Mouse (Mus musculus) CH12.LX (cell line): ENCODE data around the gene Phyh. TPM values are rescaled to one million over a fixed set of nuclear protein-coding genes. Genes with fewer than 3 reads are reported as not detected.

Source experiments
- DNase-seq: peaks from one replicate; pipeline ENCODE4 v3.0.0-alpha.2; 2013; ENCODE audit errors: extremely low read depth
- H3K27ac ChIP-seq: 2 replicates; pipeline ENCODE4 v1.5.1; 2012; ENCODE audit warnings: low read depth, mild to moderate bottlenecking, control low read depth, moderate library complexity; ENCODE audit not compliant: insufficient read depth
- H3K27me3 ChIP-seq: replicated peaks from 2 replicates; pipeline ENCODE3; 2012; ENCODE audit warnings: inconsistent platforms
- H3K36me3 ChIP-seq, 2 experiments: replicated peaks in 1 of 2; 2 replicates each; pipeline versions ENCODE3 to v1.6.1; 2012; ENCODE audit warnings: inconsistent platforms in 1 of 2, low read length in 1 of 2, mild to moderate bottlenecking in 1 of 2, mixed read lengths in 1 of 2, moderate library complexity in 1 of 2; ENCODE audit not compliant: control insufficient read depth in 1 of 2, insufficient read depth in 1 of 2
- H3K4me1 ChIP-seq, 2 experiments: 2 replicates each; pipeline ENCODE4 v1.6.1; 2012; ENCODE audit warnings: inconsistent platforms in 1 of 2, moderate library complexity in 1 of 2; ENCODE audit not compliant: insufficient read depth in 2 of 2, control insufficient read depth in 1 of 2
- H3K4me2 ChIP-seq: 2 replicates; pipeline ENCODE4 v1.6.1; 2012; ENCODE audit warnings: low read depth, mild to moderate bottlenecking, control low read depth; ENCODE audit not compliant: poor library complexity, insufficient read depth, severe bottlenecking
- H3K4me3 ChIP-seq, 3 experiments: fragments of 150-350 bp in 1 of 3; sonication (generic) in 1 of 3; replicated peaks in 1 of 3; 2 replicates each; pipeline versions ENCODE3 to v1.5.1; 2011 to 2012; ENCODE audit warnings: low read depth in 2 of 3, low read length in 2 of 3, mild to moderate bottlenecking in 2 of 3, moderate library complexity in 2 of 3, control low read depth in 1 of 3, improper control_type of control experiment in 1 of 3, inconsistent platforms in 1 of 3, mixed read lengths in 1 of 3; ENCODE audit not compliant: poor library complexity in 1 of 3
- H3K79me2 ChIP-seq: replicated peaks from 2 replicates; pipeline ENCODE4 v1.6.1; 2012; ENCODE audit warnings: mild to moderate bottlenecking, moderate library complexity; ENCODE audit not compliant: control insufficient read depth, poor library complexity, insufficient read depth, severe bottlenecking; ENCODE audit errors: extremely low read depth
- H3K9ac ChIP-seq: 2 replicates; pipeline ENCODE4 v1.6.1; 2012; ENCODE audit warnings: low read depth, mild to moderate bottlenecking, control low read depth, moderate library complexity; ENCODE audit not compliant: insufficient read depth
- H3K9me3 ChIP-seq: replicated peaks from 2 replicates; pipeline ENCODE3; 2012; ENCODE audit warnings: low read length, inconsistent platforms, mixed read lengths
- CHD2 ChIP-seq: IDR thresholded peaks from 2 replicates; pipeline ENCODE4 v1.6.1; 2011; ENCODE audit warnings: low read length, improper control_type of control experiment
- EP300 ChIP-seq: IDR thresholded peaks from 2 replicates; pipeline ENCODE4 v1.6.1; 2011; ENCODE audit warnings: low read length, improper control_type of control experiment
- ETS1 ChIP-seq: conservative IDR thresholded peaks from 2 replicates; pipeline ENCODE4 v1.6.1; 2012; ENCODE audit warnings: low read depth, mild to moderate bottlenecking, inconsistent platforms, low read length, improper control_type of control experiment, moderate library complexity
- HCFC1 ChIP-seq: IDR thresholded peaks from 2 replicates; pipeline ENCODE4 v1.6.1; 2012; ENCODE audit warnings: low read depth, mild to moderate bottlenecking, inconsistent platforms, low read length, improper control_type of control experiment
- JUND ChIP-seq: conservative IDR thresholded peaks from 2 replicates; pipeline ENCODE4 v1.6.1; 2011; ENCODE audit warnings: low read depth, low read length, improper control_type of control experiment
- KAT2A ChIP-seq: IDR thresholded peaks from 2 replicates; pipeline ENCODE4 v1.6.1; 2012; ENCODE audit warnings: low read length, improper control_type of control experiment, inconsistent platforms; ENCODE audit not compliant: insufficient replicate concordance
- MAFK ChIP-seq: IDR thresholded peaks from 2 replicates; pipeline ENCODE4 v1.6.1; 2011; ENCODE audit warnings: low read length, improper control_type of control experiment; ENCODE audit not compliant: insufficient replicate concordance
- MAX ChIP-seq: IDR thresholded peaks from 2 replicates; pipeline ENCODE4 v1.6.1; 2011; ENCODE audit warnings: low read length, improper control_type of control experiment
- MEF2A ChIP-seq: IDR thresholded peaks from 2 replicates; pipeline ENCODE4 v1.6.1; 2014; ENCODE audit warnings: low read depth, mild to moderate bottlenecking, inconsistent platforms, low read length, improper control_type of control experiment, borderline replicate concordance
- MXI1 ChIP-seq: IDR thresholded peaks from 2 replicates; pipeline ENCODE4 v1.6.1; 2011; ENCODE audit warnings: mild to moderate bottlenecking, low read depth, low read length, improper control_type of control experiment
- NELFE ChIP-seq: IDR thresholded peaks from 2 replicates; pipeline ENCODE4 v1.6.1; 2011; ENCODE audit warnings: low read depth, low read length, improper control_type of control experiment
- NRF1 ChIP-seq: IDR thresholded peaks from 2 replicates; pipeline ENCODE4 v1.6.1; 2014; ENCODE audit warnings: low read depth, mild to moderate bottlenecking, inconsistent platforms, low read length, improper control_type of control experiment, moderate library complexity
- POLR2A ChIP-seq: IDR thresholded peaks from 2 replicates; pipeline ENCODE4 v1.6.1; 2011; ENCODE audit warnings: low read depth, mild to moderate bottlenecking, improper control_type of control experiment, low read length
- POLR2AphosphoS2 ChIP-seq: IDR thresholded peaks from 2 replicates; pipeline ENCODE4 v1.6.1; 2011; ENCODE audit warnings: low read depth, low read length, improper control_type of control experiment
- RCOR1 ChIP-seq: conservative IDR thresholded peaks from 2 replicates; pipeline ENCODE4 v1.6.1; 2012; ENCODE audit warnings: low read depth, mild to moderate bottlenecking, inconsistent platforms, low read length, improper control_type of control experiment
- TBP ChIP-seq: conservative IDR thresholded peaks from 2 replicates; pipeline ENCODE4 v1.6.1; 2011; ENCODE audit warnings: low read depth, low read length, improper control_type of control experiment
- TCF12 ChIP-seq: IDR thresholded peaks from 2 replicates; pipeline ENCODE4 v1.6.1; 2014; ENCODE audit warnings: low read depth, mild to moderate bottlenecking, inconsistent platforms, low read length, improper control_type of control experiment
- USF1 ChIP-seq: IDR thresholded peaks from 2 replicates; pipeline ENCODE4 v1.6.1; 2014; ENCODE audit warnings: low read depth, mild to moderate bottlenecking, inconsistent platforms, low read length, improper control_type of control experiment
- USF2 ChIP-seq: conservative IDR thresholded peaks from 2 replicates; pipeline ENCODE4 v1.6.1; 2011; ENCODE audit warnings: low read depth, low read length, improper control_type of control experiment
- ZKSCAN1 ChIP-seq: IDR thresholded peaks from 2 replicates; pipeline ENCODE4 v1.6.1; 2012; ENCODE audit warnings: low read depth, inconsistent platforms, low read length, improper control_type of control experiment, borderline replicate concordance
- ZNF384 ChIP-seq: IDR thresholded peaks from 2 replicates; pipeline ENCODE4 v1.6.1; 2012; ENCODE audit warnings: low read depth, low read length, improper control_type of control experiment, inconsistent platforms
- dilution Hi-C: fragments of 300-500 bp; cut with MboI; formaldehyde crosslinking; loops from 2 replicates; pipeline ENCODE4 v1.14.3; 2020; ENCODE audit warnings: low sequenced_read_pairs; ENCODE audit not compliant: extremely low pct_unique_long_range_greater_than_20kb, extremely low pct_ligation_motif_present
- in situ Hi-C: fragments of 300-500 bp; cut with MboI; formaldehyde crosslinking; loops from 3 replicates; pipeline ENCODE4 v1.14.3; 2019; ENCODE audit warnings: low sequenced_read_pairs, low pct_ligation_motif_present, low pct_unique_long_range_greater_than_20kb, mixed read lengths
- polyA plus RNA-seq: library from polyadenylated mRNA; unstranded; fragments of >175 nt; gene quantifications from 2 replicates; pipeline ENCODE4 v1.2.1, GENCODE M21; 2012; ENCODE audit warnings: low read depth; ENCODE audit not compliant: insufficient read length
- total RNA-seq, 2 experiments: library from RNA; depleted of rRNA; stranded (reverse); fragments of 300-350 nt in 1 of 2; fragments of >200 nt in 1 of 2; gene quantifications; 2 replicates each; pipeline ENCODE4 v1.2.3; 2012 to 2014

Phyh gene
- total and polyA plus RNA-seq, 3 experiments = 12.5 to 24.2 (median 17.2) TPM

- peaks cover 0 to 5% of the 10 kb centered on the region in 2 experiments; a peak in 1 of 4 replicates for H3K4me1 ChIP-seq
- no peak for TF ChIP-seq MXI1
- TF ChIP-seq TCF12 = no peak
- TF ChIP-seq NELFE = no peak
- TF ChIP-seq MEF2A = no peak
- no peak for TF ChIP-seq HCFC1
- no peak for TF ChIP-seq ETS1
- TF ChIP-seq ZNF384 = no peak
- TF ChIP-seq JUND = no peak
- TF ChIP-seq USF1 = no peak
- TF ChIP-seq NRF1 = no peak
- no peak for TF ChIP-seq POLR2AphosphoS2
- H3K27me3 ChIP-seq = no peaks in the 10 kb centered on the region
- H3K9ac ChIP-seq = no peak overlapping the region
- in situ Hi-C loops = no loop called here
- H3K4me2 ChIP-seq = no peak overlapping the region
- H3K79me2 ChIP-seq = no peaks in the 10 kb centered on the region
- no peak overlapping the region for H3K4me3 ChIP-seq
- dilution Hi-C loops = no loop called here
- no peaks in the 10 kb centered on the region for H3K9me3 ChIP-seq
- H3K27ac ChIP-seq = no peak overlapping the region
- no peak for DNase-seq
- H3K36me3 ChIP-seq = no peaks in the 10 kb centered on the region
These were observed 43.7 kb upstream of the Phyh start for GRCm38 (mm10) chr2:4875090-4875489.

DNA sequence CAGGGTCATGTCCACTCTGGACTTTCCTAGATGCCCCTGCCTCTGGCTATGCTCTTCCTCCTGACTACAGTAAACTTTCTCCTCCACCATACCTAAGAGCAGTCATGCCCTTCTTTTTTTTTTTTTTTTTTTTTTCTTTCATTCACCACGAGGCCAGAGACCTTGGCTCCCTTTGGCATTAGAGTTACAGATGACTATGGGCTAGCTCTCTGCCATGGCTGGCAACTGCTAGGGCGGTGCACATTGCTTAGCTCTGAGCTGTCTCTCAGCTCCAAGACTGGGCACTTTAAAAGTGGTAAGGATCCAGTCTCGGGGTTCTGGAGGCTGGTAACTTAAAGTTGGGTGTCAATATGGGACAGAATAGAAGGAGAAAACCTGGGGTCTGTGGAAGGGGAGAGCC lies 42.7 kb upstream of the Phyh start:
- Histone ChIP-seq H3K4me1 (peaks cover 5 to 7% of the 10 kb centered on the region in 2 experiments; a peak in 3 of 4 replicates), H3K27ac (no peak overlapping the region), H3K27me3 (no peaks in the 10 kb centered on the region)
- TF ChIP-seq USF1 = no peak
- TF ChIP-seq MAFK = no peak
- TF ChIP-seq KAT2A = no peak
- no peak for TF ChIP-seq EP300
- TF ChIP-seq ETS1 = no peak
- no peak for TF ChIP-seq CHD2
- TF ChIP-seq POLR2A = no peak
- TF ChIP-seq ZKSCAN1 = no peak
- no peak for TF ChIP-seq MAX
- TF ChIP-seq TBP = no peak
- no peak for TF ChIP-seq USF2
- no peak for TF ChIP-seq RCOR1
- TF ChIP-seq, all 38 proteins: peak for 0
- H3K36me3 ChIP-seq = no peaks in the 10 kb centered on the region
- H3K4me2 ChIP-seq = no peak overlapping the region
- dilution Hi-C loops = no loop called here
- no peak overlapping the region for H3K4me3 ChIP-seq
- no peak overlapping the region for H3K9ac ChIP-seq
- H3K9me3 ChIP-seq = no peaks in the 10 kb centered on the region
- in situ Hi-C loops = no loop called here
- H3K79me2 ChIP-seq = no peaks in the 10 kb centered on the region
- DNase-seq = no peak
